Mouse (Mus musculus) gastrocnemius, postnatal 14 days (tissue): ENCODE measurements around the gene Plp2. TPM values are rescaled to one million over a fixed set of nuclear protein-coding genes. Genes with fewer than 3 reads are reported as not detected.
A peak's percentile ranks its signal among the peaks of the same experiment; 100 is the strongest.
"Not testable (repeated sequence)": the region's sequence is repeated elsewhere in the genome, so short reads cannot be mapped to it uniquely, and the experiment has no call there.

Source experiments
- DNase-seq: peaks from one replicate; pipeline ENCODE4 v3.0.0; 2021; ENCODE audit warnings: mixed read lengths
- intact Hi-C: fragments of 180-260 bp; cut with DNase I; formaldehyde crosslinking; loops from one replicate; pipeline ENCODE4 v1.15.1; 2025; ENCODE audit warnings: low total_unique reads
- long read RNA-seq, 2 experiments: library from polyadenylated mRNA; stranded (forward); transcript quantifications; one replicate each; pipeline ENCODE4 v2.0.0; 2021
- total RNA-seq, 2 experiments: library from RNA; stranded (reverse); gene quantifications; 2 replicates each; pipeline ENCODE4 v1.2.3; 2021

Gene Plp2
- total RNA-seq: 10 to 100 TPM; 40.3 to 50.8 TPM
- long read RNA-seq, experiment 1, transcript Plp2-201 (5 exons, 1,157 nt): major isoform, 29 of 31 reads
- long read RNA-seq, experiment 1, partial matches to known transcripts: 1 of 31 reads
- long read RNA-seq, experiment 1, other reads (novel, unspliced or antisense): 1 of 31 reads
- long read RNA-seq, experiment 2, transcript Plp2-201 (5 exons, 1,157 nt): major isoform, 12 of 13 reads
- long read RNA-seq, experiment 2, partial matches to known transcripts: 1 of 13 reads
- long read RNA-seq, experiment 2, other reads (novel, unspliced or antisense): 0 of 13 reads

DNA sequence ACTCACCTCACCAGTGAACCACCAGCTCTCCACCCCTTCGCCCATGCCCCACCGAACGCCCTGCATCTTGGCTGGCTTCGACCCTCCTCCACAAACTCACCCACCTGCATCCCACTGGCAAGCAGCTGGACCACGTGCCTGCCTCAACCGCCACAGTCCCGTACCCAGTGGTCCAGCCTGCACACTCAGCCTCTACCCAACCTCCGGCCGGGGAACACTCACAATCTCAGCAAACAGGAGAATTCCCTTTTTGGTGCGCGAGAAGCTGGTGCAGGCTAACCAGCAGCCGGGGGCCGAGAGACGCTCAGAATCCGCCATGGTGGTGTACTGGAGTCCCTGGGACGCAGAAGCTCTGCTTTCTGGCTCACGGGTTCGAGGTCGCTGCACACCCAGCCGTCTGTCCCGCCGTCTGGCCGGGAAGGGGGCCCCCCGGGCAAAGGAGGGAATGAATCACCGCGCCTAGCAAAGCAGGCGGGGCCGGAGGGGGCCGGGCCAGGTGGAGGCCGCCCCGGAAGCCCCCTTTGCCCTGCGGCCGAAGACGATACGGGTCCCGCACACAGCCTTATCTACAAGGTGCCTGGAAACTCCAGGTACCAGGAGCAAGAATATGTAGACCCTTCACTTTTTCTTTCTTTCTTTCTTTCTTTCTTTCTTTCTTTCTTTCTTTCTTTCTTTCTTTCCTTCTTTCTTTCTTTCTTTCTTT is at the start of gene Plp2:
Plp2 (minus strand) TSS at position 470 of the 703 bp plus-strand sequence.
- DNase-seq: peak; percentile 36
- intact Hi-C loops: no loop called here

DNA sequence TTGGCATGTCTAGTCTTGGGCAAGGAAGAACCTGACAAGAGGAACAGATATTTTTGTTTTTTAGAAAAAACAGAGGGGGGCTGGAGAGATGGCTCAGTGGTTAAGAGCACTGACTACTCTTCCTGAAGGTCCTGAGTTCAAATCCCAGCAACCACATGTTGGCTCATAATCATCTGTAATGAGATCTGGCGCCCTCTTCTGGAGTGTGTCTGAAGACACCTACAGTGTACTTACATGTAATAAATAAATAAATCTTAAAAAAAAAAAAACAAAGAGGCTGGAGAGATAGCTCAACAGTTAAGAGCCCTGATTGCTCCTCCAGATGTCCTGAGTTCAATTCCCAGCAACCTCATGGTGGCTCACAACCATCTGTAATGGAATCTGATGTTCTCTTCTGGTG is 44.9 kb upstream of the Plp2 start:
- intact Hi-C loops, DNase-seq: not testable (repeated sequence)

DNA sequence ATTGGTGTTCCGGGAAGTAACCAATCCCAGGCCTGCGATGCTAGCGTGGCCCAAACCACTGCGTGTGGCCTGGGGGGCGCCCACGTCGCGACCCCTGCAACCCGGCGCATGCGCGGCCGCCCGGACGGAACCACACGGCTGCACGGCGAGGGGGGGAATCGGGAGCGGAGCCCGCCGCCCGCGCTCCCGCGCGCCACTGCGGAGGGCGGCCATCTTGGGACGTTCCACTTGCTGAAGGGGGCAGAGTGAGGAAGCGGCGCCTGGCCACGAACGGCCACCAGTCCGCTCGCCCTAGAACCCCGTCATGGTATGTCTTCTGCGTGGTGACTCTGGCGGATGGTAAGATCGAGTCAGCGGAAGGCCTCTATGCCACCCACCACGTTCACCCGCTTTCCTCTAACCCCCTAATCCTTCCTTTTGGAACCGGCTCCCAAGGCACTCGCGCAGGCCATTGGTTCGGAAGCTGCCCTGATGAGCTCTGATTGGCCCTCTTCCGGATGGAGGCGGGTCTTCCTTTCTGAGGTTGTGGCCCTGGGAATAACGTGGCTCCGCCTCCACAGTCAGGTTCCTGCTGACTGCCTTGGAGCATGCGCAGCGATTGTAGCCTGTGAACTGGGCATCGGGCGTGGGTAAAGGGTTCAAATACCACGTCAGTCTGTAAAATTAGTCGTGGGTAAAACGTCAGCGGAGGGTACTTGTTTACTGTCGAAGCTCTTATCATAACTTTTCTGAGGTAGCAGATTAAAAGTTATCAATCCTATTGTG is 43.1 kb upstream of the Plp2 start, which contains the start of gene Wdr45:
Wdr45 (plus strand) TSS at position 199 of the 765 bp plus-strand sequence.
- intact Hi-C loops: not testable (repeated sequence)
- peak; percentile 92 for DNase-seq

DNA sequence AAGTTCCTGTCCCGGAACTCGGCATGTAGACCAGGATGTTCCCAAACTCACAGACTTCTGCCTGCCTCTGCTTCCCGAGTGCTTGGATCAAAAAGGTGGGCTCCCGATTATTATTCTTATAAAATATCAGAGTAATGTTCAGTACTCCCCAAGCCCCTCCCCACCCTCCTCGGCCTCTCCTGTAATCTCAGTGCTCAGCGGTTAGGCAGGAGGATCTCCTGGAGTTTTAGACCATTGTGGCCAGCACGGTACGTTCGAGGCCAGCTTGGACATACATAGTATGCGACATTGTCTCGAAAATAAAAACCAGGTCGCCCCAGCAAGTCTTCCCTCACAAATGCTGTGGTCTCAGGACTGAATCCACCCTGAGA is 42.6 kb upstream of the Plp2 start:
- intact Hi-C loops, DNase-seq: not testable (repeated sequence)

DNA sequence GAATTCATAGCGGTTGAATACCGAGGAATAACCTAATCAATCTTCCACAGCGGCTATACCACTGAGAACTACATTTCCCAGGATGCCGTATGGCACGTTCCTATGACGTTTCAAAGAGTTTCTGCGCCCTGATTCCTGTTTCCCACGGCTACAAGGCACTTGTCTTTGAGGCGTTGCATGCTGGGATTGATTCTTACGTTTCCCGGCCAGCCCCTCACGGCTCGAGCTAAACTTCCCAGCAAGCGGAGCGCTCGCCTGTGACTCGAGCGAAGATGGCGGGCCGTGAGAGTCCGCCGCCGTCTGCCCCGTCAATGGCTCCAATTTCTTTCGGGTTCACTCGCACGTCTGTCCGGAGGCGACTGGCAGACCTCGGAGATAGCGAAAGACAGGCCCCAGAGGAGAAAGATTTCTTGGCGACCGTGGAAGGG is 25.8 kb upstream of the Plp2 start, which contains the start of gene Gpkow:
Gpkow (plus strand) TSS at position 178 of the 428 bp plus-strand sequence.
- intact Hi-C loops: no loop called here
- peak; percentile 80 for DNase-seq

DNA sequence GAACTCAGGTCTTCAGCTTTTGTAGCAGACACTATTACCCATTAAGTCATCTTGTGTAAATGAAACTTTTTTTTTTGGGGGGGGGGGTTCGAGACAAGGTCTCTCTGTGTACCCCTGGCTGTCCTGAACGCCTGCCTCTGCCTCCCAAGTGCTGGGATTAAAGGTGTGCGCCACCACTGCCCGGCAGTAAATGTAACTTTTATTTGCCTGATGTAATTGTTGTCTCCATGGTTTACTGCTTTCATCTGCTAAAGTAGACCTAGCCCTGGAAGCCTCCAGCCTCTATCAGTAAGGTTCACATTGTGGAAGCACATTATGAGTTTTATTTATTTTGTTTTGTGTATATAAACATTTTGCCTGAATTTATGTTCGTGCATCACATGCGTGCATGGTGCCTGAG is 25.3 kb upstream of the Plp2 start:
- no peak for DNase-seq
- intact Hi-C loops: no loop called here

DNA sequence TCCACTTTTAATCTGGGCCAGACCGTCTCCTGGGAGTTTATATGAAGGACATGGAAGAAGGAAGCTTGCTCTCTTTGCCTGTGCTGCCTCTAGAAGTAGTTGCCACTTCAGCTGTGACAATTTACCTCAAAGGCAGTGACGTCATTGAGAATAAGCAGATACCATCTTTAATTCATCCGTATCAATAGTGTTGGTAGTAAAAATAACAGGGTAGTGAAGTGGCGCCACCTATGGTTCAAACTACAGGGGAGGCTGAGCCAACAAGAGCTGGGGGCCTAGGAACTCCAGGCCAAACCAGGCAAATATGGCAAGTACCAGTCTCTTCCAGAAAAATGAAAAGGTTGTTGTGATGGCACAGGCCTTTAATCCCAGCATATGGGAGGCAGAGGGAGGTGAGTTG is 21.7 kb upstream of the Plp2 start:
- intact Hi-C loops: no loop called here
- no peak for DNase-seq

DNA sequence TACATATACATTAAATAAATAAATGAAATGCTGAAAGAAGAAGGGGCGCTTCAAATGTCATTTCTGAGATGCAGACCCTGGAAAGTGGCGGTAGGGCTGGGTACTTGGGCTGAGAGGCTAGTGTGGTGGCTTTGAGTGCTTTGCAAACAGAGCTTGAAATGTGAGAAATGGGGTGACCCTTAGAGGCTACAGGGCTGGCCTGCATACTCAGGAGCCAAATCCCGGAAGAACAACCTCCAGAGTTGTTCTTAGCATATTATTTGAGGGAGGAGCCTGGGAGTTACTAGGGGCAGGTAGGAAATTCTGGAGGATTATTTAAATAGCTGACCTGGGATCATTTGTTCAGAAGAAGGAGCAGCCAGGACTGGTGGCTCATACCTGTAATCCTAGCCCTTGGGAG is 19.3 kb upstream of the Plp2 start:
- no peak for DNase-seq
- intact Hi-C loops: no loop called here

DNA sequence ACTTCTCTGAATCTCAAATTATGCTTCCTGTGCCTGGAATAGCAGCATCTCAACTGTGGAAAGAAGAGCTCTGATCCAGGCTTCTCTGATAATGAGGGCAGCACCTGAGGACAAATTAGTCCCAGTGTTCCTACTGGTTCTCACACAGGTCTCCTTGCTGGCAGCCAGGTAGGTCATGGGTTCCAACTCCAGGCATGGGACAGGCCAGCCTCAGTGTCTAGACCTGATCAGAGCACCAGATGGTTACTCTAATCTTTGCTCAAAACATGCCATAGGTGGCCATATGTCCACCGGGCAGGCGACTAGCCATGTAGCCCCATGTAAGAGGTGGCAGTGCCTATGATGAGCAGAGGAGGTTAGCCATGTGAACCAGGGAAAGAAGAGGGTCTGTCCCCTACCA is 17.1 kb upstream of the Plp2 start:
- DNase-seq: no peak
- intact Hi-C loops: loop anchor here (5.0 kb wide), 1 partner anchor 46 kb away; no protein-coding TSS in a partner anchor

DNA sequence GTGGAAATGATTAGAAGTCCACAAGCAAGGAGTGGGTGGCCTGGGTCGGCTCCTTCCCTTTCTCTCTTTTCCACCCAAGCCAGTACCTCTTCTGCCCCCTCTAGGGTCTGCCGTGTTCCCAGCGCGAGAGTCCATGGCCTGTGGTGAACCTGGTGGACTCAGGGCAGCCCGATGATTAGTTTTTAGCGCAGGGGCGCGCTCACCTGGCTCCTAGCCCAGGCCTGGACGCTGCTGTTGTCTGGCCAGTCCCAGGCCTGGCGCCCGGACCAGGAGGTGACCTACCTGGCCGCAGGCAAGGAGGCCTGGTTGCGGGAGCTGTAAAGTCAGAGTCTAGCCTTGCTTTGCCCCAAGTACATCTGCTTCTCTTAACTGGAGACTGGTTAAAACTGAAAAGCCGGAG is 9.7 kb upstream of the Plp2 start, which contains the start of gene Magix:
Magix (minus strand) TSS at position 388 of the 400 bp plus-strand sequence.
- intact Hi-C loops: no loop called here
- DNase-seq: no peak

DNA sequence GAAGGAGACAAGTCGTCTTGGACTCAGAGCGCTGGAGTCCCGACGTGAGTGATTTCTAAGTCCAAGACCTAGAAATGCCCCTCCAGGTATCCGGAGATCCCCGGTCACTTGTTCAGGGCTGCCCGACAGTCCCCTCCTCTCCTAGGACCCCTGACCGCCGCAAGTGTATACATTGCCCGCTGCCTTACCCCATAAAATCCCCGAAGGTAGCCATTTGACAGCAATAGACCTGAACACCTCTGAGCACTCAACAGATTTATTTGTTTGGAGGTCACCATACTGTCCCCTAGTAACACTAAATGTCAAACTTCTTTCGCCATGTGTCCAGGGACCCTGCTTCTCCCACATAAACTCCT is 8.8 kb upstream of the Plp2 start:
- intact Hi-C loops: no loop called here
- no peak for DNase-seq

DNA sequence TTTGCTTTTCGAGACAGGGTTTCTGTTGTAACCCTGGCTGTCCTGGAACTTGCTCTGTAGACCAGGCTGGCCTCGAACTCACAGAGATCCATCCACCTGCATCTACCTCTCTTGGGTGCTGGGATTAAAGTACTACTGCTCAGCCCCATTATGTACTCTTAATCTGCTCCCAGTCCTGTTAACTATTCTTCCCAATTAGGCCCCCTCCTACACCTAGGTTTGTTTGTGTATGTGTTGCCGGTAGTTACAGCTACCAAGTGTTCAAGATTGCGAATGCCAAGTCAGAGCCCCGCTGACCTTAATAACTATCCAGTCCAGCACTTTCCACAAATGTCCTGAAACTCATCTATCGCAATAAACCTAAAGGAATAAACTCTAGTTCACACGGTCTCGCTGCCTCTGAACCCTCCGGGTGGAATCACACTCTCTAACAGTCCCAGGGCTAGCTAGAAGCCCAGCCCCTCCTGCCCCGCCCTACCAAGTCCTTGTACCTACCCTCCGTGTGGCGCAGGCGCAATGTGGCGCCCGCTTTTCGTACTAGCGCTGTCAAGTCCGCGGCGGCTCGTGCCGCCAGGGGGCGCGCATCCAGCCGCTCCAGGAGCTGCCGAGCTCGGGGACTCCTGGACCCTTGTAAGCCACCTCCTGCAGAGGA is 8.3 kb upstream of the Plp2 start:
- intact Hi-C loops: no loop called here
- DNase-seq: peak; percentile 91

DNA sequence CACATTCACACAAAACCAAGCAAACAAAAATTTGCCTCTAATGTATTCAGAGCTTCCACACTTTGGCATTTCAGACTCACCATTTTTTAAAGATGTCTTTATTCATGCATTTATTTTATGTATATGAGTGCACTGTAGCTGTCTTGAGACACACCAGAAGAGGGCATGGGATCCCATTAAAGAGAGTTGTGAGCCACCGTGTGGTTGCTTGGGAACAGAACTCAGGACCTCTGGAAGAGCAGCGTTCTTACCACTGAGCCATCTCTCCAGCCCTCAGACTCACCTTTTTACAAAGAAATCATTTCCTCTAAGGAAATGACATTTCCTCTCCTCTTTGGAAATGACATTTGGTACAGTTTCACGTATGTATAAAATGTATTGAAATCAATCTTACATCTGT is 7.8 kb upstream of the Plp2 start:
- no peak for DNase-seq
- intact Hi-C loops: no loop called here

DNA sequence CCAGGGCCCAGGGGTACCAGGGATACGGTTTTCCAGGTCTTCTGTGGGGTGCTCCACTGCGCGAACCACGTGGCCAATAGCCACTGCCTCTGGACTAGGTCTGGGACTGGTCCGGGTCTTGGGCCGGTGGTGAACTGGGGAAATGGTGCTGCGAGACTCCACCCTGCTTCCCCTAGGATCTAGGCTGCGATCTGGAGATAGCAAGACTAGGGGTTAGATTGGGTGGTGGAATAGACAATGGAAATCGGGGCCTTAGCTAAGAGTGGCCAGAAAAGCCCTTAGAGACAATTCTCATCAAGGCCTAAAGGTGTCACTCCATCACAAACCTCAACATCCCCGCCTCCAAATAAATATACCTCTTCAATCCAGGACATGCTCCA is 3.8 kb upstream of the Plp2 start:
- DNase-seq: no peak
- intact Hi-C loops: no loop called here

DNA sequence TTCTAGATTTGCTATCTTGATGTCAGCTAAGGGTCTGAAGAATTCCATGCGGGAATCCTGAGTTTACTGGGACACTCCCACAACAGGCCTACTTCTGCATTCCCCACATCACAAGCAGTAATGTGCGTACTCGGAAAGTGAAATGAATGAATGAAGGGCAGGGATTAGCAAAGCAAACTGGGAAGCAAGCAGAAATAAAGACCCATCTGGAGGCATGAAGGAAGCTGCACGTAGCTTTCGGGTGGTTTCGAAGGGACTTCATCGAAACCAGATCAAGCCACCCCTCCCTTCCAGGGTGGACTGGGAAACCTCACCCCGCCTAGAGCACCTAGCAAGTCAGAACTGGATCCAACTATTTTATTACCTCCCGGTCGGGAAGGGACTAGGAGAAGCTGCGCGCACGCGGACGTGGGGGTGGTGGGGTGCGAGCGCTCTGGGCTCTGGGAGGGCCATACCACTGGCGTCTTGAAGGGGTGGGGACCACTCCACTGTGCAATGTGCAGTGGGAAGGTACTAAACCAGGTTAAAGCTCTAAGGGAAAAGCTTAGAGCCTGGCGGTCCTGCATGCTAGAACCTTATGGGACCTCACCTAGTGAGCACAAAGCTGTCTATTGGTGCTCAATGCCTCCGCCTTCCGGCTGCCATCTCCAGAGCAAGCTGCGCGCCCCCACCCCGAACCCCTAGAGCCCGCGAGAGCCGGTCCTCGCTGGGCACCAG is 3.3 kb upstream of the Plp2 start:
- no peak for DNase-seq
- intact Hi-C loops: no loop called here

DNA sequence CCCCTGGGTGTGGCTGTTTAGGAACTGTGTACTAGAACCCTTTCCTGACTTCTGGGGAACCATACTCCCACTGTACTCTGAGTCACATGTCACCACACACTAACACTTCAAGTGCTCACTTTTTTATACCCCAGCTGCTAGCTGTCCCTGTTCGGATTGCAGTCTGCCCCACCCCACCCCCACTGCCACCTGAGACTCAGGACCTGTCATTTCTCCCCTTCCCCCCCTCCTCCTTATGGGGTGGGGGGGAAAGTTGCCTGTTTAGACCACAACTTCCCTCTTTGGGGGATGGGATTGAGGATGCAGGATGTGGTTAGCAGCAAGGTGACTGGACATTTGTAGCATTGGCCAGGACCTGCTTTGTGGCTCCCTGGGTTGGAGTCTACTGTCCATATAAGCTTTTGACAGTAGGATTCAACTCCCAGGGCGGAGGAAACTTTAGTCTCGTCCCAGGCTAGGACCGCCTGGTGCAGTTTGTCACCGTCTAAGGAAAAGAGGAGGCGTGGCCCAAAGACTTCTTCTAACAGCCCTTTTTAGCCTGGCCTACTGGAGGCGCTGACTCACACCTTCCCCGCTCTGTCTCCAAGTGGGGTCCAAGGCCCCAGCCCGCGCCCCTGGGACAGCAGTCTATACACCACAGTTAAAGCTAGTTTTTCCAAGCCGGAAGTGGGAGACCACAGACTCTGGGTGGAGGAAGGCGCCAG is 2.5 kb upstream of the Plp2 start:
- no peak for DNase-seq
- intact Hi-C loops: no loop called here

DNA sequence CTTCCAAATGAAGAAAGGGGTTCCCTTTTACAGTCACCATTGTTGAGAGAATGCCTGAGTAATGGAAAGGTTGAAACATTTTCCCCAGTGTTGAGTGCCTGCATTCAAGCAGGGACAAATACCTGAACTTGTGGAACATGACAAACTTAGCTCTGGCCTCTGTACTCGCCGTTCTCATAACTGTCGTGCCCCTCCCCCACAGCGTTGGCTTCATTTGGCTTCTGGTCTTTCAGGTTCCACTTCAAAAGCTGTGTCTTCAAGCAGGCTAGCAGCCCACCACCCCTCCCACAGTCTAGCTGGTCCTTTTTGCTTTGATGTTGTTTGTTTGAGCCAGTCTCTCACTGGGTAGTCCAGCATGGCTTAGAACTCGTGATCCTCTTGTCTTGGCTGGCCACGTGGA is 1.5 kb upstream of the Plp2 start:
- no peak for DNase-seq
- intact Hi-C loops: no loop called here

DNA sequence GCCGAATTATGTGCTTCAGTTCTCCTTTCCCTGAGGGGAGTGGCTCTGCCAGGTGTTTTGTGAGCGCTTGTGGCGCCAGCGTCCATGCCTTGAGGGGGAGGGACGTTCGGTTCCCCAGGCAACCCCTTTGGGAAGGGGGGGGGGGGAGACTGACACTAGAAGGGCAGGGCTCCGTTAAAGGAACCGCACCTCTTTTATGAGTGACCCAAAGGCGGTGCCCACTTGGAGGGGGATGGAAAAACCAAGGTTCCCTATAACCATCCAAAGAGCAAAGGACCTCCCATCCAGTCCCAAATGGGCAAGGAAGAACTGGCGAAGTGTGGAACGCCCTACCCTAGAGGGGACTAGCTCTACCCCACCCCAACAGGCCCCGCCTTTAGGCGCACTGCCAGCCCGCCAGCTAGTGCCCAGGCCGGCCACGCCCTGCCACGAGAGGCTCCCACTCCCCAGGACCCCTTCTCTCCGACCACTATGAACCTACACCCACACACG is 754 bp downstream of the Plp2 start:
- peak; percentile 70 for DNase-seq
- intact Hi-C loops: no loop called here
